9 mouse cellular contexts compared by ENCODE assay signal in genomic region chr1:63203950-63204659, GRCm38 (mm10). TPM values are rescaled to one million over a fixed set of nuclear protein-coding genes. Genes with fewer than 3 reads are reported as not detected.
DNase-seq lines count a peak whose midpoint lies in the region; ATAC-seq lines count a peak whose summit lies in the region.
"Had no signal": no experiment of that assay in that cellular context is flagged by ENCODE, and none has a peak within 500 bp of the region (broad histone marks: within the 10 kb centered on the region; RNA-seq: fewer than 3 reads in every experiment).

No protein-coding gene starts in this region.

- peak; percentile 61; the same call in 1 of the 2 replicates for ATAC-seq in heart, embryonic 14.5 days (ENCODE audit: insufficient number of reproducible peaks, insufficient read depth, low FRiP score, low read depth)
- peak; percentile 78 for ATAC-seq in forebrain, embryonic 14.5 days

- no peak overlapping the region for H3K4me3 ChIP-seq in heart, embryonic 14.5 days (ENCODE audit: control insufficient read depth in 1 of 2, insufficient read depth in 1 of 2, low read depth in 1 of 2, low read length in 2 of 2)
- H3K4me3 ChIP-seq in forebrain, embryonic 14.5 days (ENCODE audit: low read depth, low read length), result no peak overlapping the region

- no peak for DNase-seq in heart, adult 9 months (ENCODE audit: low spot score in 2 of 2)
- peak; percentile 22 for DNase-seq in Muller cell, postnatal 12 days (ENCODE audit: inconsistent ontology term)
- DNase-seq in forebrain, embryonic 14.5 days (ENCODE audit: low spot score), result peak; percentile 85
- peak; percentile 40 for DNase-seq in left cerebral cortex, postnatal 4 days
- peak; percentile 87 for DNase-seq in retina, embryonic 14.5 days (ENCODE audit: low spot score)
- no peak for DNase-seq in natural killer cell, adult 2 months (ENCODE audit: low spot score in 2 of 2)
- no peak for DNase-seq in urinary bladder, postnatal 4 days (ENCODE audit: low spot score in 2 of 2)

- H3K36me3 ChIP-seq in heart, embryonic 14.5 days (ENCODE audit: control insufficient read depth, insufficient read depth, low read length), result no peaks in the 10 kb centered on the region
- H3K36me3 ChIP-seq in forebrain, embryonic 14.5 days (ENCODE audit: control insufficient read depth, insufficient read depth, low read length), result no peaks in the 10 kb centered on the region

- H3K9me3 ChIP-seq in heart, embryonic 14.5 days (ENCODE audit: control insufficient read depth, low read length), result 0 out of 2 replicates have a peak, but pooled peaks cover 3% of the 10 kb centered on the region
- H3K9me3 ChIP-seq in forebrain, embryonic 14.5 days (replicated peaks; ENCODE audit: control insufficient read depth, low read length), result 0 out of 2 replicates have a peak, but pooled peaks cover 3% of the 10 kb centered on the region

- intact Hi-C loops in left cerebral cortex, postnatal 4 days (cut with DNase I), result no loop called here

- no peak overlapping the region for H3K9ac ChIP-seq in heart, embryonic 14.5 days (ENCODE audit: low read length)
- no peak overlapping the region for H3K9ac ChIP-seq in forebrain, embryonic 14.5 days (ENCODE audit: low read length)

- peaks cover 3 to 7% of the 10 kb centered on the region in 2 experiments; a peak in 3 of 4 replicates for H3K4me1 ChIP-seq in heart, embryonic 14.5 days (ENCODE audit: control insufficient read depth in 2 of 2, insufficient read depth in 2 of 2, low read length in 2 of 2)
- peaks cover 12% of the 10 kb centered on the region for H3K4me1 ChIP-seq in forebrain, embryonic 14.5 days (ENCODE audit: control insufficient read depth, insufficient read depth, low read length)

- H3K27me3 ChIP-seq in heart, embryonic 14.5 days (ENCODE audit: control insufficient read depth, insufficient read depth, low read length), result no peaks in the 10 kb centered on the region
- no peaks in the 10 kb centered on the region for H3K27me3 ChIP-seq in forebrain, embryonic 14.5 days (replicated peaks; ENCODE audit: control insufficient read depth, insufficient read depth, low read length)

- 23% methylated on average over 7 of the region's 7 CpGs for WGBS in heart, embryonic 14.5 days
- WGBS in forebrain, embryonic 14.5 days, result 2% methylated on average over 7 of the region's 7 CpGs

- 0 out of 4 replicates have a peak overlapping the region, but pooled peaks of 1 of the 2 experiments have one; percentile 14 for H3K27ac ChIP-seq in heart, embryonic 14.5 days (replicated peaks in 1 of 2; ENCODE audit: control insufficient read depth in 1 of 2, insufficient read depth in 1 of 2, low read depth in 2 of 2, low read length in 2 of 2)
- H3K27ac ChIP-seq in forebrain, embryonic 14.5 days (ENCODE audit: low read depth, low read length), result peak overlapping the region; percentile 75

- no peak overlapping the region for H3K4me2 ChIP-seq in heart, embryonic 14.5 days (ENCODE audit: low read length)
- H3K4me2 ChIP-seq in forebrain, embryonic 14.5 days (ENCODE audit: low read length), result no peak overlapping the region

RNA-seq across cellular contexts. Expression of gene Gpr1, which starts 10.2 kb away (rescaled TPM):
- 0.09 and 0.20 TPM in 2 replicates for polyA plus RNA-seq in heart, embryonic 14.5 days (2014; fragmentation: Nextera tagmentation; extraction: Ambion mirVana)
- 0.40 and 0.72 TPM in 2 replicates for polyA plus RNA-seq in forebrain, embryonic 14.5 days (2014; fragmentation: Nextera tagmentation; extraction: Ambion mirVana)
- total RNA-seq in left cerebral cortex, postnatal 4 days (2021), result under 1 TPM; 0.50 TPM
- total RNA-seq: MEL had no signal

RNA-seq across cellular contexts. Expression of gene Ndufs1, which starts 27.5 kb away (rescaled TPM):
- 382 and 415 TPM in 2 replicates for polyA plus RNA-seq in heart, embryonic 14.5 days (2014; fragmentation: Nextera tagmentation; extraction: Ambion mirVana)
- polyA plus RNA-seq in forebrain, embryonic 14.5 days (2014; fragmentation: Nextera tagmentation; extraction: Ambion mirVana), result 118 and 126 TPM in 2 replicates
- 100 to 1,000 TPM; 101 to 107 TPM for total RNA-seq in left cerebral cortex, postnatal 4 days (2021)

RNA-seq across cellular contexts. Expression of gene Eef1b2, which starts 27.5 kb away (rescaled TPM):
- polyA plus RNA-seq in heart, embryonic 14.5 days (2014; fragmentation: Nextera tagmentation; extraction: Ambion mirVana), result 358 and 403 TPM in 2 replicates
- 531 and 625 TPM in 2 replicates for polyA plus RNA-seq in forebrain, embryonic 14.5 days (2014; fragmentation: Nextera tagmentation; extraction: Ambion mirVana)
- 100 to 1,000 TPM; 705 to 714 TPM for total RNA-seq in left cerebral cortex, postnatal 4 days (2021)

Comparison
In these comparisons a context has a peak if more than half of its experiments do, and no peak if none do; other contexts are left out.
1. DNase-seq: peak in Muller cell, postnatal 12 days (single experiment), forebrain, embryonic 14.5 days (single experiment), left cerebral cortex, postnatal 4 days (single experiment) and retina, embryonic 14.5 days (single experiment); none in heart, adult 9 months (0 of 2), natural killer cell, adult 2 months (0 of 2) and urinary bladder, postnatal 4 days (0 of 2).